Mouse (Mus musculus): Measurements from ENCODE around the gene Dars.
A peak's percentile ranks its signal among the peaks of the same experiment; 100 is the strongest.

Dars gene

DNA sequence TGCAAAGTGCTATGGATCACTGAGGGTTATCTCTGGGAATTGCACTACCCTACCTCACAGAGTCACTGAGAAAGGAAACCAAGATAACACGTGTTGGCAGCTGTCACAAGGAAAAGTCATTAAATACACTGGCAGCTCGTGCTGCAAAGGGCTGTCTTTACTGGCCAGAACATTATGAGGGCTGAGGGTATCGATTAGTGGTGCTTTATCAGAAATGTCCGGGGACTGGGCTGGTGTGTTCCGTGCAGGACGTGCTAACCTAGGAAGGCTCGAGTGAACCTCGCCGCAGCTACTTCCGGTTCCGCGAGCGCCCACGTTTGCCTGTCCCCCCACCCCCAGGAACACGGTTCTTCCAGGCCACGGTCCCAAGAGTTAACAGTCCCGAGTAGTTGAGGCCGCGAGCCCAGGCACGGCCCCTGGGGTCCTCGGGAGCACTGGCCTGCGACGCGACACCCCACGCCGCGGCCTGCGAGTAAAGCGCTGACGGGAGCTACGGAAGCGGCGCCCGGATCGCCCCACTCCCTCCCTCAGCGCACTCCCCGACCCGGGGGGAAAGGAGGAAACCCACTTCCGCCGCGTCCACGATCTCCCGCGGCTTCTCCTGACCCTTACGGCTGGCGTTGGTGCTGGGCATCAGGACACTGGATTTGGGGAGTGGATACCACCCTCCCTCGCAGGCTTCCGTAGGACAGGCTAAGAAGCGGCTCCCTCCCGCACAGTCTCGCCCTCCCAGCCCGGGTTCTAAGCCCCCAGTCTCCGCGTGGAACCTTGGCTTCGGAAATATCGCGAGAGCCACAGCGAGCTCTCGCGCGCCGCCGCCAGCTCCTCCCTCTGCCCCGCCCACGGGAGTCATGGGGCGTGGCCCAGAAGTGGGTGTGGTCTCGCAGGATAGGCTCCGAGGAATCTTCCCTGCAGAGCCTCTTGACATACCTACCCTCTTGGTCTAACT lies at the start of gene Dars:
Gene Dars (minus strand): TSS at position 785 of the 949 bp plus-strand sequence.
- DNase-seq (ENCODE audit: low spot score in 2 of 2), result peak; percentile 89 to 92

DNA sequence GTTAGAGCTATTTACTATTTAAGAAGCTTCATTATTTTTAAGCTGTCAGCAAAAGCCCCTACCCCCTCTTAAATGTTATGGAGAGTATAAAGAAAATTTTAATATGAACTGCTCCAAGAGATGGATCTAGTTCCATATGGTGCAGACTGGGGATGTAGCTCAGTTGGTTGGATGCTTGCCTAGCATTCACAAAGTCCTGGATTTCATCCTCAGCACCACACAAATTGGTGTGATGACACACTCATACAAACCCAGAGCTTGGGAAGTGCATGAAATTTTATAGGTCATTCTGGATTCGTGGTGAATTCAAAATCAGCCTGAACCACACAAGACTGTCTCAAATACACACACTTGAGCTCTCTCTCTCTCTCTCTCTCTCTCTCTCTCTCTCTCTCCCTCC lies 49.7 kb upstream of the Dars start:
- DNase-seq (ENCODE audit: low spot score in 2 of 2), result no peak

DNA sequence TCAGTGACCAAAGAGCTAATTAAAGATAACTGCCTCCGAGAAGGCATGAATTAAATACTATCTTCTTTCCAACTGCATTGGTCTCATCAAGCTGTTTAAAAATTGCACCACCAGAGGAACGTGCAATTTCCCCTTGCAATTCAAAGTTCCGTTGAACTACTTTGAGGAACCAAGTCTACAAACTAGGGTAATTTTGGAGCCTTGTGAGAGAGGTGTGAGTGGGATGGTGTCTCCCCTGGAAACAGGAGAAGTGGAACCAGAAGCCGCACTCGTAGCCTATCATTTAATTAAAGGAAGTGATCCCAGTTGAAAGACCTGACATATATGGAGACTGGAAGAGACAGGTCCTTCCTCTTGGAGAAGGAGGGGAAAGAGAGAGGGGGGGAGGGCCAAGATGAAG lies 46.3 kb upstream of the Dars start:
- no peak for DNase-seq (ENCODE audit: low spot score in 2 of 2)

DNA sequence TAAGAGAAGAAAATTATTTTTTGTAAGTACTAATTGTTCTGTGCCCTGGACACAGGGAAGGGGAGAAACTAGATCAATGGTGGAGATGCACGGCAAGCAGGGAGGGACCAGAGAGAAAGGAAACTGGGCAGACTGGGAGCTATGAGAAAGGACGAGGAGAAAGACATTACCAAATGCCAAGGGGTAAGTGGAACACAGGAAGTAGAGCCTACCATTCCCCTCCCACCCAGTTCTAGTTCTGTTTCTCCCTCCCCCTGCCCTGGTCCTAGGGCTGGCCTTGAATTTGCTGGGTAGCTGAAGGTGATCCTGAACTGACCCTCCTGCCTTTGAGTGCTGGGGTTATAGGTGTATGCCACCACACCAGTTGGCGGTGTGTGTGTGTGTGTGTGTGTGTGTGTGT lies 45.2 kb upstream of the Dars start:
- DNase-seq (ENCODE audit: low spot score in 2 of 2), result no peak

DNA sequence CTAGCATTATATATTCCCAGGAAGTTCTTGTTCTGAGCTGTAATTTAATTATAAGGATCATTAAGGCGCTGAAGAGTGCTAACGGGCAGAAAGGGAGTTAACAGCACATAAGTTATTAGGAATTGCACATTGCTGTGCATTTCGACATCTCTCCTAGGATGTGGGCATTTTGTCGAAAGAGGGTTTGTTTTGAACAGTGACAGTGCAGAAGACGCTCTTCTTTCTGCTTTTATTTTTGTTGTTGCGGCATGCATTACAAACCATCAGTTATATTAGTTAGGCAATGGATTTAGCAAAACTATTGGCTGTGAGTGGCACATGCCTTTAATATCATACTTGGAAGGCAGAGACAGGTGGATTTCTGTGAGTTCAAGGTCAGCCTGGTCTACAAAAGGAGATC lies 43.6 kb upstream of the Dars start:
- no peak for DNase-seq (ENCODE audit: low spot score in 2 of 2)

DNA sequence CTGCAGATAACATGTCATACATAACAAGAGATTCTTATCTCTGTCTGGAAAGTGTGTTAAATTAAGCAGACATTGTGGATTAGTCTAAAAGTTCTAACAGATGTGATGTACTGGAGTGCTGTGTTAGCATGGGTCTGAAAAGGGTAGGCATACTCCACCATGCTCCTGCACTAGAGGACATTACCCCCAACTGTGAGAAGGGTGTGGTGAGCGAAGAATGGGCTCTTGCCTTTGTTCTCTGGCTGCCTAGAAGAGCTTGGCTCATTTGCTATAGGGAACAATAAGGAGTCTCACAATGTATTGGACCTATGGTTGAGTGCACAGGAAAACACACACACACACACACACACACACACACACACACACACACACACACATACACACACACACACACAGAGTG lies 42.3 kb upstream of the Dars start:
- DNase-seq (ENCODE audit: low spot score in 2 of 2), result no peak

DNA sequence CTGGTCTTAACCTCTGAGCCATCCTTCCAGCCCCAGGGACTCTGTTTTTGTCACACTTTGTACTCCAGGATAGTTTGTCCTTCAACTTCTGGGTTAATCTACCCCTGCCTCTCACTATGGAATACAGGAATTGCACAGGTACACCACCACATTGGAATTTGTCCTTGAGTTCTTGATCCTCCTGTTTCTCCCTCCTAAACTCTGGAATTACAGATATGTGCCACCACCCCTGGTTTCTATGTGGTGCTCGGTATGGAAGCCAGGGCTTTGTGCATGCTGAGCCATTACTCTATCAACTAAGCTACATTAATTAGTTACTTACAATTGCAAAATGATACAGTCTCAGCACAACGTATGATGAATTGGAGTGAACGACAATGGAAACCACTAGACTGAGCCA lies 41.8 kb upstream of the Dars start:
- DNase-seq (ENCODE audit: low spot score in 2 of 2), result no peak

DNA sequence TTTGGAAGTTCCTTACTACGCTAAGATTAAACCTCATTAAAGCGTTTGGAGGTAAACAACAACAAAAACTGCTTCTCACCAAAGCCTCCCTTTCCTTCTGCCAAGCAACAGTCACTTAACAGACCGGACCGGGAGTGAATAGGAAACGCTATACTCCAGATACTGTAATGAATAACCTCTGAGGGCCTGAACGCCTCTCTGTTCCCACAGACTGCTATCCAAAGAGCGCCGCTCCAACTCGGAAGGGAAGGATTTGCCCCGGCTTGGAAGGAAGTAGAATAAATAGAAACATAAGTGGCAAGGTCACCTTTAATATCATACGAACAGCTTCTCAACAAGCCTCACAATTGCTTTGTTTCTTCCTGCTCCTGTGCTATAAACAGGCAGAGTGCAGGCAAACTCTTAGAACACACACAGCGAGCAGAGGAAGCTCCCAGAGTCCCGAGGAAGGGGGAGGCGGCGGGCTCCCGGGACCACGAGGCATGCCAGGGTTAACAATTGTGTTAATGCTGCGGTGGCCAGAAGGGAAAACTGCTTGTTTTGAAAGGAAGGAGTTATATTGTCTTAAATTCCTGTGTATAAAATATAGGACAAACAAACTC lies 39.8 kb upstream of the Dars start:
- DNase-seq (ENCODE audit: low spot score in 2 of 2), result no peak

DNA sequence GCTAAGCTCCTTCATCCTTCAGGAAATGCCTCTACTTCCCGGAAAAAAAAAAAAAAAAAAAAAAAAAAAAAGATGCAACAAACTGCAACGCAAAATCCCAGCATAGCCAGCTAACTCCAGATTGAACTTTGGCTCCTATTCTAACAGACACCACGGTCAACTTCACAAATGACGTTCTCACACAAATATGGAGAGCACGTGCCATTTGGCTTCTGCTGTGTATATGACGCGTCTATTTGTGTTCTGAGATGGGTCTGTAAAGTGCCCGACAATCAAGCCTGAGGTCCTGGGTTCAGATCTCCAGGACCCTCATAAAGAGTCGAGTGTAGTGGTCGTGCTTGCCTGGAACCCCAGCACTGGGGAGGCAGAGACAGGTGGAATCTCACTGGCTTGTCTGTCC lies 39.1 kb upstream of the Dars start:
- no peak for DNase-seq (ENCODE audit: low spot score in 2 of 2)

DNA sequence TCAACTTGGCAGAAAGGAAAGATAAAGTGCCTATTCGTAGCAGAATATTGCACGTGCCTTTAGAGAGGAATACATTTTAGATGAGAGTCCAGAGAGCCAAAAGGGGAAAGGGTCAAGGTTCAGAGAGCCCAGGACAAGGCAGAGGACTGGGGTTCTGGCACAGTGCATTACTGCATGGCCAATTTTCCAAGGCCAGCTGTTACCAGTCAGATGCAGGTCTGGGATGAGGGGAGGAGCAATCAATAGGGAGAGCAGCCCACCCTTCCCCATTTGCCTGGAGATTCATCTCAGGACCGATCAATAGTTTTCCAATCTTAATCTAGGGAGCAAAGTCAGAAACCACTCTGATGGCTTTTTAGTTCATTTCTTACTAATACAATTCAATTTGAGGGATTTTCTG lies 35.0 kb upstream of the Dars start:
- no peak for DNase-seq (ENCODE audit: low spot score in 2 of 2)

DNA sequence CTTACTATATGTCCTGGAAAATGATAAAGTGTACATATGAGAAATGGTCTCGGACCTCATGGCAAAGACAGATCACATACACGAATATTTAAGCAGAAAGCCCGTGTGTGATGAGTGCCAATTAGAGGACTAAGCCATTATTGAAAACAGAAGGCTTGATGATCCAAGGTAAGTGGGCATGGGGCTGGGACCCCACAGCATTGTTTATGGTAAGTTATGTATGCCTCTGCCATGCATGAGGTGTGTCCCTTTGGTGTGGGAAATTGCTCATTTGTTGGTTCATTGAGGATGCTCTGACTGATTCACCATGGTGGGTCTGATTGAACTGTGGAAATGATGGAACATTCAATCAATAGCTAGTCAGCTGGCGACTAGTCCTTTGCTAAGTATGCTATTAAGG lies 34.0 kb upstream of the Dars start:
- no peak for DNase-seq (ENCODE audit: low spot score in 2 of 2)

DNA sequence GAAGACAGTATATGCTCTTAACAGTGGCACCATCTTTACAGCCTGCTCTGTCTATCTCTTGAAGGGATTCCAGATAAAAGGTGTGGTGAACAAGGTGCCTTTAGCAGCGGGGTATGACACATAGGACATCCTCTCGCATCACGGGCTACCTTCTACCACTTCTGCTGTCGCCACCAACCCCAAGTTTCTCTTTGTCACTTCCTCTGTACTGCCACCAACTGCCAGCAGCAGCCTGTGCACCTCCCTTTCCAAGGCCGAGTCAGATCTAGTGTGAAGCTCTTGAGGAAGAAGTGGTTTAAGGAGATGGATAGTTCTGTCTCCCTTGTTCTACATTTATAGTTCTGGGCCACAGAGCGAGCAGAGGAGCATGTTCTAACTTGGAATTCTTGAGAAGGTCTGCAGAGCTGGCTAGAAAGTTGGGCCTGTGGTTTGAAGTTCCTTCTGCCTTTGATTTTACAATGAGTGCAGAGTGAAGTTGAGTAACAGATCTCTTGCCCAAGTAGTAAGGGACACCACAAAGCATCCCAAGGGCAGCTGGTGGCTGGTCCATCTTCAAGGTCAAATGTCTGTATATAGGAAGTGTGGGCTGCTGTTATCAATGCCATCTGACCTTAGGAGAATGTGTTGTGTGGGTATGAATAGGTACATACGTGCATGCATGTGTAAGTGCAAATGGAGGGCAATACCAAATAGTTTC lies 30.2 kb upstream of the Dars start:
- DNase-seq (ENCODE audit: low spot score in 2 of 2), result no peak

DNA sequence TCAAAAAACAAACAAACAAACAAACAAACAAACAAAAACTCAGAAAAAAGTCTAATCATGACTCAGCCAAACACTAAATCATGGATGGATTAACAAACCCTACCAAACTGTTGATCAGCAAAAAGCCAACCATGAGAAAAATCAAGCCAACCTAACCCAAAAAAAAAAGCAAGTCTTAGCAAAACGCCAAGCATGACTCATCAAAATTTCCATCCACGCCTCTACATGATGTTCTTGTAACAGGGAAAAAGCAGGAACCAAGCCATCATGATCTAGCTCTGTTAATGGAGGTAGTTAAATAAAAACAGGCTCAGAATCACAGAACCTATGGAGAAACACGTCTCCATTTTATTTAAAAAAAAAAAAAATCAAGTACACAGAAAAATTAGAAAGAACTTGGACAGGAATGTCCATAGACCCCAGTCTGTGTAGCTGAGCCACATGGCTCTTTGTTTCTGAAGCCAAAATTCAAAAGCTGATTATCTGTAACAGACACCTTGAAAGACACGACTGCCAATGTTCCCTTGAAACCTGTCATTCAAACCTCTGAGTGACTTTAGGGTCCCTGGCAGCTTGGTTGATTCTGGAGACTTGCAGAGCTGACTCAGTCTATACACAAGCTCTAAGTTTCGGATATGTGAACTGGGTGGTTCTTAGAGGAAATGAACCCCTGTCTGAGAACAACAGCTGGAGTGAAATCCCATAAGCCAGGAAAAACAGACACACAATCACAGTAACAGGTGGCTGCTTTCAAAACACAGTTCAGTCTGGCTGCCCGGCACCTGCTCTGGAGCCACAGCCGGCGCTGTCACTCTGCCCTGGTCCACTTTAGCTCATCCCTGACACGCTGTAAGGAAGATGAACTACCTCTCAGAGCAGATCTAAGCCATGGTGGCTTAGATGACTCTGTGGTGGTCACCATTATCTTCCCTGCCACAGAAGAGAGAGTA lies 27.0 kb upstream of the Dars start:
- no peak for DNase-seq (ENCODE audit: low spot score in 2 of 2)

DNA sequence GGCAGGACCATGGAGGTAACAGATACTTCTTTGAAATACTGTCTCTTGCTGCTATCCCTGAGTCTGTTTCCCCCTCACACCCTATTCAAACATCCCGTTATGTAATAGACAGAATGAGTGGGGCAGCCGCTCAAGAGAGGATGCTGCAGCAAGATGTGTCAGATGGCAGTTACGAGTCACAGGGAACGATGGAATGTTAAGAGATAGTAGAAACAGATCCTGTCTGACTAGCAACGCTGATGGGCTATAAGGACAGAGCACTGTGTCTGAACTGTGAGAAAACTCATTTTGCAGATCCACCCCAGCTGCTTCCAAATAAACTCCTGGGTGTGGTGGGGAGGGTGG lies 23.9 kb upstream of the Dars start:
- no peak for DNase-seq (ENCODE audit: low spot score in 2 of 2)

DNA sequence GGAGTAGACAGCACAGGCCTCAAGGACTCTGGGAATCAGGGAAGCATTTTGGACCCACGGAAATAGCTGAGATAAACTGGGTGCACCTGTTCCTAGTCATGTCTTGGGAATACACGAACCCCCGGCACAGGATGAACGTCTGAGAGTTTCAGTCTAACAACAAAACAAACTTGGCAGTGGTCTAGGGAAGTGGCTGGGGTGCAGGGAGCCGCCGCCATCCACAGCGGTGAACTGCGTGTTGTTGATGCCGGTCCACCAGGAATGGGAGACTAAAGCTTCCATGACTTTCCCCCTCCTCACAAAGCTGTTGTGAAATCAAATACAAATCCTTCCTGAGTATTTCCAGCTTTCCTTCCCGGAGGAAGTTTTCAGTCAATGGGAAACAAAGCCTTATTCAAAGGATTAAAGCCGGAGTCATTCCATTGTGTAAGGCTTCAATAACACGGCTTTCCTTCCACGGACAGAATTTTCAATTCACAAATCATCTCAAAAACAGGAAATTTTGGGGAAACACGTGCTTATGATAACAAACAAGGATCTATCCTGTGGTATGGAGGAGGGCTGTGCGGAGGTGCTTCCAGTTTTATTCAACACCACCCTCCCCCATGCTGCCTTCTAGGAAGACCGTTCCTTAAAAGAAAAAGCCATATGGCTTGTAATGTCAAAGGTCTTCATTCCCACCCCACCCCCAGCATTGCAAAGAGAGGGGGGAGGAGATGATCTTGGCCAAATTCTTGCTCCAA lies 23.4 kb upstream of the Dars start:
- no peak for DNase-seq (ENCODE audit: low spot score in 2 of 2)

DNA sequence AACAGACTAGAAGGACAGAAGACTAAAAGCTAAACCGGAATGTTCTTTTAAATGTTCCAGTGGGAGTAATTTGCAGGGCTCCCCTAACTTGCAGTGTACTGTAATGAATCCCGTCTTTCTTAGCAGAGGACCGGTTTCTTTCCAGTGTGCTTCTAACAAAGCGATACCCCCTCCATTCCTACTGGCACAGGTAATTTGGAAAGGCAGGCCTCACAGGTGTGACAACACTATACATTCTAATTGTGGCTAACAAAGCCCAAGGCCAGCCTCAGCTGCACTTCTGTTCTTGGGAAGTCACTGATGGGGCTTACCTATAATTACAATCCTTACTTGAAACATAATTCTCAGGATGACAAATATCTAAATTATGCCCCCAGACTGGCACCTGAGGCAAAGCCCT lies 22.4 kb upstream of the Dars start:
- DNase-seq (ENCODE audit: low spot score in 2 of 2), result no peak

DNA sequence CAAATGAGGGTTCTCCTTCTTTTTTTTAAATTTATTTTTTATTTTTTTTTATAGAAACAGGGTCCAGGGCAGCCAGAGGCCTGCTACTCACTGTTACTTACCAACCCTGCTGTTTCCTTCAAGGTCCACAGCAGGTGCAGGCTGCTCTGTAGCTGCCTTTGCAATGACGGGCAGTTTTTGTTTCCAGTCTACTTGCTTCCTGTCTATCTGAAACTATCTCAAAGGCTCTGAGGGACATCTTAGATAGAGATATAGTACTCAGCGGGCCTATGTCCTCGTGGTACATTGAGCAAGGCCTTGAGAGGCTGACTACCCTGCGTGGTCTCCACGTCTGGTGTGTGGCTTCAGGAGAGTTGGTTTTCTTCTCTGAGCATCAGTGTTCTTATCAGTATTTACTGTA lies 21.4 kb upstream of the Dars start:
- DNase-seq (ENCODE audit: low spot score in 2 of 2), result no peak

DNA sequence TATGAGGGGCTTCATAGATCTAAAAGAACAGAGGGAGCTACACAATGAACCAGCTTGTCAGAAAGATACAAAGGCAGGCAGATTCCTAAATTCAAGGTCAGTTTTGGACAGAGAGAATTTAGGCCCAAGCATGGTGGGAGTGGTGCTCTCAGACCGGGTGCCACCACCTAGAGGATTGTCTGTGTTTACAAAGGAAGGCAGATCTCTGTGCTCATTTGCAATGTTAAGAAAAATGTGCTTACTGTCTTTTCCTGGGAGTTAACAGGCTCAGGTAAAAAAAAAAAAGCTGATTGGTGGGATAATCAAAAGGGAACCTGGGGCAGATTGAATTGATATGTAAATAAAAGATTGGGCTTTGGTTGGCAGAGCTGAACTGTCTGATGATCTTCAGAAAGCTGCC lies 20.1 kb upstream of the Dars start:
- DNase-seq (ENCODE audit: low spot score in 2 of 2), result no peak

DNA sequence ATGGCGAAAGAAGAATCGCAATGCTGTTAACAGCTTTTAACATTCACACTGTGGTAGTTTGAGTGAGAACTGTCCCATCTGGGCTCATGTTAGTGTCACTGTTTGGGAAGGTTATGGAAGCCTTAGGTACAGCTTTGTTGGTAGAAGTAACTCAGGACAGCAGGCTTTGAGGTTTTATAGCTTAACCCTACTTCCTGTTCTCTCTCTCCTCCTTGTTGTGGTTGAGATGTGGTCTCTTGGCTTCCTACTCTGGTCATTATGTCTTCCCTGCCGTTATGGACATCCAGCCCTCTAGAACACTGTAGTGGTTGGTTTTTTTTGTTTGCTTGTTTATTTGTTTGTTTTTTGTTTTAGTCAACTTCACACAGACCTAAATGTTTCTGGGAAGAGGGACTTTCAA lies 18.8 kb upstream of the Dars start:
- no peak for DNase-seq (ENCODE audit: low spot score in 2 of 2)

DNA sequence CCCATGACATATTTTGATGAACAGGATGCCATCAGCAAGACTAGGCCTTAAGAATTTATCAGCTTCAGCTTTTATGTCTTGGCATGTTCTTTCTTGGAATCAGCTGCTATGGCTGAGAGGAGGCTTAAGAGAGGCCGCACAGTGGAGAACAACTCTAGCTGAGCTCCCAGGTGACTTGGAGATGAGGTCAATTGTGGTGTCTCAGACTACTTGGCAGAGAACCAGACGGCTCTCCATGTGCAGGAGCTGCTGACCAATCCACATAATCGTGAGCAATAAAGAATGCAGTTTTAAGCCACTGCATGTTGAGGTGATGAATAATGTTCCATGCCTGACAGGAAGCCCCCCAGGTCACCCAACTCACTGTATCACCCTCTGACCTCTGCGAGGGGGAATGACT lies 18.4 kb upstream of the Dars start:
- DNase-seq (ENCODE audit: low spot score in 2 of 2), result no peak

DNA sequence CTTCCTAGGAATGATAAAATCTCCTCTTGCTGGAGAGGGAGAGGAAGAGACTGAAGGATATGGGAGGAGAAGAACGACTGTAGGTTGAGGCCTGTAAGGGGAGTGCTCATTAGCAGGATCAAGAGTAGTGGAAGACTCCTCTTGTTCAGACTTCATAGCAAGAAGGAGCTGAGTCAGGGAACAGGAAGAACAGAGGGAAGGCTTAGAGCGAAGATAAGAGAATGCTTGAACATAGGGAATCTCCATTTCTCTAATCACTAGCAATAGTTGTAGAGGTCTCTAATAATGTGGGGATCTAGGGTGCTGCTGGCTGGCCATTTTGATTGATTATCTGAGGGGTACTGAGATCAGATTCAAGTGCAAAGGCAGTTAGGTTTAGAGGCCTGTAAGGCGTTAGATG lies 7.8 kb upstream of the Dars start:
- no peak for DNase-seq (ENCODE audit: low spot score in 2 of 2)

Measured in urinary bladder, postnatal 36 days (tissue).